Mouse (Mus musculus): ENCODE measurements around the gene Trip6. TPM values are rescaled to one million over a fixed set of nuclear protein-coding genes. Genes with fewer than 3 reads are reported as not detected.

The Trip6 gene
- polyA plus RNA-seq, 1 experiment from 2014 or later, result 61.1 TPM

GRCm38 (mm10) chr5:137268131-137268910 lies 45.9 kb downstream of the Trip6 start:
- Histone ChIP-seq H3K9me3 (replicated peaks) (peaks cover 6% of the 10 kb centered on the region; the same call in 1 of the 2 replicates), H3K27ac (replicated peaks) (peak overlapping the region; percentile 73), H3K4me1 (peaks cover 16% of the 10 kb centered on the region), H3K4me3 (peak overlapping the region; percentile 20; the same call in 1 of the 2 replicates), H3K27me3 (ENCODE audit: low read depth, poor library complexity, severe bottlenecking) (no peaks in the 10 kb centered on the region), H3K36me3 (no peaks in the 10 kb centered on the region)
- no peak for DNase-seq (ENCODE audit: low spot score)
- 37% methylated on average over 16 of the region's 18 CpGs for WGBS

GRCm38 (mm10) chr5:137264787-137265186 lies 49.4 kb downstream of the Trip6 start:
- 92% methylated on average over 11 of the region's 11 CpGs for WGBS
- no peaks in the 10 kb centered on the region for H3K36me3 ChIP-seq
- DNase-seq (ENCODE audit: low spot score), result no peak
- H3K27ac ChIP-seq (replicated peaks), result no peak overlapping the region
- H3K27me3 ChIP-seq (ENCODE audit: low read depth, poor library complexity, severe bottlenecking), result no peaks in the 10 kb centered on the region
- peaks cover 16% of the 10 kb centered on the region for H3K4me1 ChIP-seq
- H3K4me3 ChIP-seq, result no peak overlapping the region
- no peaks in the 10 kb centered on the region for H3K9me3 ChIP-seq (replicated peaks)

GRCm38 (mm10) chr5:137263897-137264720 lies 50.1 kb downstream of the Trip6 start:
- Histone ChIP-seq H3K36me3 (no peaks in the 10 kb centered on the region), H3K4me3 (no peak overlapping the region), H3K27me3 (ENCODE audit: low read depth, poor library complexity, severe bottlenecking) (no peaks in the 10 kb centered on the region), H3K9me3 (replicated peaks) (no peaks in the 10 kb centered on the region), H3K27ac (replicated peaks) (no peak overlapping the region), H3K4me1 (peaks cover 16% of the 10 kb centered on the region)
- 89% methylated on average over 14 of the region's 14 CpGs for WGBS
- no peak for DNase-seq (ENCODE audit: low spot score)

Small RNAs within 50 kb of the gene (microRNA-seq; reads per million reads assigned to microRNA genes)
- gene Mir7036 (1.8 reads per million), gene Mir8116 (0.90 reads per million)

Other genes starting within 250 kb of the Trip6 start
- 0.07 and 0.11 TPM in 2 replicates for gene Serpine1, start 242.1 kb downstream of the Trip6 start, polyA plus RNA-seq (2016; fragmentation: Nextera tagmentation; extraction: Ambion mirVana)
- 3.9 and 5.4 TPM in 2 replicates for gene Trim56, start 198.2 kb downstream of the Trip6 start, polyA plus RNA-seq (2016; fragmentation: Nextera tagmentation; extraction: Ambion mirVana)
- not detected in 2 replicates for gene Muc3, start 165.1 kb downstream of the Trip6 start, polyA plus RNA-seq (2016; fragmentation: Nextera tagmentation; extraction: Ambion mirVana)
- gene Muc3a, start 102.0 kb downstream of the Trip6 start, polyA plus RNA-seq (2016; fragmentation: Nextera tagmentation; extraction: Ambion mirVana), result 0.14 TPM in 1 of 2 replicates, not detected in the other
- gene Ache, start 26.9 kb downstream of the Trip6 start, polyA plus RNA-seq (2016; fragmentation: Nextera tagmentation; extraction: Ambion mirVana), result 3.4 and 4.8 TPM in 2 replicates
- gene Ufsp1, start 19.8 kb downstream of the Trip6 start, polyA plus RNA-seq (2016; fragmentation: Nextera tagmentation; extraction: Ambion mirVana), result 9.6 and 11.0 TPM in 2 replicates
- 190 and 192 TPM in 2 replicates for gene Srrt, start 6.7 kb downstream of the Trip6 start, polyA plus RNA-seq (2016; fragmentation: Nextera tagmentation; extraction: Ambion mirVana)
- gene Slc12a9, start 19.2 kb upstream of the Trip6 start, polyA plus RNA-seq (2016; fragmentation: Nextera tagmentation; extraction: Ambion mirVana), result 12.0 and 14.3 TPM in 2 replicates
- gene Ephb4, start 35.7 kb upstream of the Trip6 start, polyA plus RNA-seq (2016; fragmentation: Nextera tagmentation; extraction: Ambion mirVana), result 28.9 and 30.0 TPM in 2 replicates
- 0.07 and 0.09 TPM in 2 replicates for gene Zan, start 162.7 kb upstream of the Trip6 start, polyA plus RNA-seq (2016; fragmentation: Nextera tagmentation; extraction: Ambion mirVana)
- gene Pop7, start 188.1 kb upstream of the Trip6 start, polyA plus RNA-seq (2016; fragmentation: Nextera tagmentation; extraction: Ambion mirVana), result 54.1 and 55.3 TPM in 2 replicates
- gene Gigyf1, start 204.1 kb upstream of the Trip6 start, polyA plus RNA-seq (2016; fragmentation: Nextera tagmentation; extraction: Ambion mirVana), result 15.1 and 16.4 TPM in 2 replicates
- 2.6 and 5.5 TPM in 2 replicates for gene Epo, start 218.8 kb upstream of the Trip6 start, polyA plus RNA-seq (2016; fragmentation: Nextera tagmentation; extraction: Ambion mirVana)
- gene Gnb2, start 219.1 kb upstream of the Trip6 start, polyA plus RNA-seq (2016; fragmentation: Nextera tagmentation; extraction: Ambion mirVana), result 400 and 414 TPM in 2 replicates
- gene Actl6b, start 239.1 kb upstream of the Trip6 start, polyA plus RNA-seq (2016; fragmentation: Nextera tagmentation; extraction: Ambion mirVana), result 9.4 and 27.5 TPM in 2 replicates